In genomic region chr13:61570027-61570426, GRCm38 (mm10) we compare ENCODE assay signal across 22 mouse cellular contexts. TPM values are rescaled to one million over a fixed set of nuclear protein-coding genes. Genes with fewer than 3 reads are reported as not detected.
"Had no signal": no experiment of that assay in that cellular context is flagged by ENCODE, and none has a peak within 500 bp of the region (broad histone marks: within the 10 kb centered on the region; RNA-seq: fewer than 3 reads in every experiment).

Cts3 (minus strand) TSS chr13:61570127.

- DNase-seq: cerebellum, adult 8-10 months; cerebellum, adult 9-10 months; cerebellum, adult 9-11 months; cerebellum, postnatal 10 days; cerebellum, postnatal 14 days; cerebellum, postnatal 25 days; cerebellum, postnatal 36 days; embryo, embryonic 11 days; forebrain, postnatal 0 days; gastrocnemius, adult 2 months; gastrocnemius, postnatal 10 days; gastrocnemius, postnatal 14 days; gastrocnemius, postnatal 25 days; gastrocnemius, postnatal 36 days; heart, adult 18-20 months; heart, adult 2 months had no signal

RNA-seq across cellular contexts. Expression of gene Cts3, which starts in this region (rescaled TPM):
- total RNA-seq: common myeloid progenitor, adult 5-6 weeks; forebrain, postnatal 0 days; gastrocnemius, adult 18-20 months; gastrocnemius, adult 2 months; gastrocnemius, adult 8-10 months; gastrocnemius, postnatal 10 days; gastrocnemius, postnatal 14 days; gastrocnemius, postnatal 25 days; gastrocnemius, postnatal 36 days; gastrocnemius, postnatal 4 days; granulocyte monocyte progenitor cell, adult 5-6 weeks; heart, adult 18-20 months; heart, adult 2 months; heart, adult 8-10 months had no signal
